Mouse (Mus musculus) limb, embryonic 13.5 days (tissue): ENCODE results near the gene Samd14. TPM values are rescaled to one million over a fixed set of nuclear protein-coding genes. Genes with fewer than 3 reads are reported as not detected.
"Not testable (repeated sequence)": the region's sequence is repeated elsewhere in the genome, so short reads cannot be mapped to it uniquely, and the experiment has no call there.

ENCODE experiments used
- ATAC-seq: fragments of 200-750 bp; cut with Nextera tagmentation; 2 replicates; pipeline ENCODE4 v1.8.0; 2017; ENCODE audit warnings: low read depth, moderate number of reproducible peaks, moderate TSS enrichment; ENCODE audit not compliant: low FRiP score
- H3K27ac ChIP-seq: fragments of 300-500 bp; sonication (generic); 2 replicates; pipeline ENCODE4 v1.5.1; 2015; ENCODE audit warnings: inconsistent platforms, mild to moderate bottlenecking, moderate library complexity
- H3K27me3 ChIP-seq: fragments of 300-500 bp; sonication (generic); 2 replicates; pipeline ENCODE4 v1.6.1; 2015; ENCODE audit warnings: mild to moderate bottlenecking, inconsistent platforms
- H3K36me3 ChIP-seq: fragments of 300-500 bp; sonication (generic); 2 replicates; pipeline ENCODE4 v1.6.1; 2015; ENCODE audit warnings: inconsistent platforms, mild to moderate bottlenecking, moderate library complexity
- H3K4me1 ChIP-seq: fragments of 300-500 bp; sonication (generic); 2 replicates; pipeline ENCODE4 v1.6.1; 2015; ENCODE audit warnings: inconsistent platforms
- H3K4me2 ChIP-seq: fragments of 300-500 bp; sonication (generic); replicated peaks from 2 replicates; pipeline ENCODE4 v1.6.1; 2015; ENCODE audit warnings: inconsistent platforms, mild to moderate bottlenecking, moderate library complexity
- H3K4me3 ChIP-seq: fragments of 300-500 bp; sonication (generic); 2 replicates; pipeline ENCODE4 v1.5.1; 2015; ENCODE audit warnings: moderate library complexity, mild to moderate bottlenecking, inconsistent platforms
- H3K9ac ChIP-seq: fragments of 300-500 bp; sonication (generic); 2 replicates; pipeline ENCODE4 v1.6.1; 2015; ENCODE audit warnings: mild to moderate bottlenecking, inconsistent platforms
- H3K9me3 ChIP-seq: fragments of 300-500 bp; sonication (generic); 2 replicates; pipeline ENCODE4 v1.6.1; 2016; ENCODE audit warnings: inconsistent platforms
- WGBS: fragments of 180-500 bp; shearing (Covaris S2); methylation state at CpG from one replicate; pipeline ENCODE4 v1.1.7; 2015; 5-methylcytosine and 5-hydroxymethylcytosine counted together
- polyA plus RNA-seq: library from polyadenylated mRNA; unstranded; fragments of >200 nt; fragmentation: Nextera tagmentation; extraction: Ambion mirVana; gene quantifications from 2 replicates; pipeline ENCODE4 v1.2.1, GENCODE M21; 2015

Samd14 gene
- 37.2 and 37.7 TPM in 2 replicates for polyA plus RNA-seq

- ATAC-seq, result peak; percentile 77
- H3K27ac ChIP-seq, result peak within 1 kb of the TSS; percentile 97
- H3K9me3 ChIP-seq, result no peaks in the 10 kb centered on the region
- under 1% methylated on average over 30 of the region's 32 CpGs for WGBS
- peaks cover 53% of the 10 kb centered on the region for H3K4me1 ChIP-seq
- peak within 1 kb of the TSS; percentile 75 for H3K4me3 ChIP-seq
- peaks cover 28% of the 10 kb centered on the region for H3K36me3 ChIP-seq
- peak within 1 kb of the TSS; percentile 85 for H3K4me2 ChIP-seq
- no peaks in the 10 kb centered on the region for H3K27me3 ChIP-seq
- H3K9ac ChIP-seq, result peak within 1 kb of the TSS; percentile 94
Measured at GRCm38 (mm10) chr11:95009629-95010014, at the start of gene Samd14. Gene Samd14 (plus strand): TSS chr11:95009879.

- Histone ChIP-seq H3K36me3 (no peaks in the 10 kb centered on the region), H3K9me3 (no peaks in the 10 kb centered on the region), H3K27me3 (no peaks in the 10 kb centered on the region), H3K4me3 (no peak overlapping the region), H3K4me1 (peaks cover 17% of the 10 kb centered on the region), H3K27ac (no peak overlapping the region), H3K4me2 (no peak overlapping the region), H3K9ac (0 out of 2 replicates have a peak overlapping the region, but pooled peaks have one; percentile 4)
- no peak for ATAC-seq
- 75% methylated on average over 5 of the region's 5 CpGs for WGBS
Measured at GRCm38 (mm10) chr11:94962534-94963101, 47.1 kb upstream of the Samd14 start.

GRCm38 (mm10) chr11:94967419-94967818, 42.3 kb upstream of the Samd14 start, which contains the start of gene Hils1:
Gene Hils1 (plus strand): TSS chr11:94967593.
- Histone ChIP-seq H3K4me1 (0 out of 2 replicates have a peak, but pooled peaks cover 5% of the 10 kb centered on the region), H3K27me3 (peaks cover 6% of the 10 kb centered on the region; the same call in 1 of the 2 replicates), H3K4me2 (no peak within 1 kb of the TSS), H3K9ac (no peak within 1 kb of the TSS), H3K4me3 (no peak within 1 kb of the TSS), H3K9me3 (no peaks in the 10 kb centered on the region), H3K36me3 (no peaks in the 10 kb centered on the region), H3K27ac (no peak within 1 kb of the TSS)
- ATAC-seq, result no peak
- 34% methylated on average over 4 of the region's 4 CpGs for WGBS

GRCm38 (mm10) chr11:94968187-94968586, 41.5 kb upstream of the Samd14 start:
- no peaks in the 10 kb centered on the region for H3K4me1 ChIP-seq
- no peak overlapping the region for H3K4me3 ChIP-seq
- ATAC-seq, result no peak
- 82% methylated on average over 7 of the region's 7 CpGs for WGBS
- no peaks in the 10 kb centered on the region for H3K9me3 ChIP-seq
- no peak overlapping the region for H3K27ac ChIP-seq
- no peaks in the 10 kb centered on the region for H3K36me3 ChIP-seq
- no peak overlapping the region for H3K4me2 ChIP-seq
- peaks cover 6% of the 10 kb centered on the region; the same call in 1 of the 2 replicates for H3K27me3 ChIP-seq
- no peak overlapping the region for H3K9ac ChIP-seq

- ATAC-seq, H3K36me3 ChIP-seq, H3K9me3 ChIP-seq, H3K27me3 ChIP-seq, H3K9ac ChIP-seq, H3K4me3 ChIP-seq, H3K4me1 ChIP-seq, H3K4me2 ChIP-seq, H3K27ac ChIP-seq: not testable (repeated sequence)
- 94% methylated on average over 4 of the region's 4 CpGs for WGBS
Measured at GRCm38 (mm10) chr11:94969709-94970108, 40.0 kb upstream of the Samd14 start.

- no peak overlapping the region for H3K4me2 ChIP-seq
- WGBS, result 58% methylated on average over 15 of the region's 15 CpGs
- H3K4me3 ChIP-seq, result no peak overlapping the region
- H3K9ac ChIP-seq, result no peak overlapping the region
- peaks cover 6% of the 10 kb centered on the region; the same call in 1 of the 2 replicates for H3K27me3 ChIP-seq
- H3K9me3 ChIP-seq, result no peaks in the 10 kb centered on the region
- no peak for ATAC-seq
- no peak overlapping the region for H3K27ac ChIP-seq
- H3K36me3 ChIP-seq, result no peaks in the 10 kb centered on the region
- no peaks in the 10 kb centered on the region for H3K4me1 ChIP-seq
Measured at GRCm38 (mm10) chr11:94970210-94970943, 39.3 kb upstream of the Samd14 start.

- Histone ChIP-seq H3K4me1 (no peaks in the 10 kb centered on the region), H3K27me3 (peaks cover 6% of the 10 kb centered on the region; the same call in 1 of the 2 replicates), H3K4me2 (0 out of 2 replicates have a peak overlapping the region, but pooled peaks have one; percentile 16), H3K9me3 (no peaks in the 10 kb centered on the region), H3K36me3 (no peaks in the 10 kb centered on the region), H3K4me3 (no peak overlapping the region), H3K27ac (no peak overlapping the region), H3K9ac (no peak overlapping the region)
- 62% methylated on average over 16 of the region's 16 CpGs for WGBS
- ATAC-seq, result no peak
Measured at GRCm38 (mm10) chr11:94971895-94972615, 37.6 kb upstream of the Samd14 start.

GRCm38 (mm10) chr11:94972887-94973286, 36.8 kb upstream of the Samd14 start:
- H3K4me2 ChIP-seq, result 0 out of 2 replicates have a peak overlapping the region, but pooled peaks have one; percentile 16

GRCm38 (mm10) chr11:94973313-94973712, 36.4 kb upstream of the Samd14 start:
- Histone ChIP-seq H3K4me3 (no peak overlapping the region), H3K4me1 (peaks cover 4% of the 10 kb centered on the region; the same call in 1 of the 2 replicates), H3K4me2 (no peak overlapping the region), H3K27me3 (peaks cover 3% of the 10 kb centered on the region; the same call in 1 of the 2 replicates), H3K36me3 (no peaks in the 10 kb centered on the region), H3K9me3 (no peaks in the 10 kb centered on the region), H3K27ac (no peak overlapping the region), H3K9ac (0 out of 2 replicates have a peak overlapping the region, but pooled peaks have one; percentile 21)
- 48% methylated on average over 4 of the region's 4 CpGs for WGBS
- peak; percentile 48; the same call in 1 of the 2 replicates for ATAC-seq

More at GRCm38 (mm10) chr11:94972887-94973286, 36.8 kb upstream of the Samd14 start:
- Histone ChIP-seq H3K9me3 (no peaks in the 10 kb centered on the region), H3K27me3 (peaks cover 4% of the 10 kb centered on the region; the same call in 1 of the 2 replicates), H3K27ac (no peak overlapping the region), H3K4me1 (no peaks in the 10 kb centered on the region), H3K9ac (0 out of 2 replicates have a peak overlapping the region, but pooled peaks have one; percentile 21), H3K36me3 (no peaks in the 10 kb centered on the region), H3K4me3 (no peak overlapping the region)
- 62% methylated on average over 5 of the region's 5 CpGs for WGBS
- ATAC-seq, result no peak

- H3K9me3 ChIP-seq, result no peaks in the 10 kb centered on the region
- WGBS, result 56% methylated on average over 2 of the region's 2 CpGs
- no peak overlapping the region for H3K4me2 ChIP-seq
- H3K4me3 ChIP-seq, result no peak overlapping the region
- ATAC-seq, result no peak
- peaks cover 12% of the 10 kb centered on the region for H3K4me1 ChIP-seq
- no peak overlapping the region for H3K27ac ChIP-seq
- no peak overlapping the region for H3K9ac ChIP-seq
- no peaks in the 10 kb centered on the region for H3K36me3 ChIP-seq
- peaks cover 3% of the 10 kb centered on the region; the same call in 1 of the 2 replicates for H3K27me3 ChIP-seq
Measured at GRCm38 (mm10) chr11:94974951-94975350, 34.7 kb upstream of the Samd14 start.

- Histone ChIP-seq H3K4me3 (no peak within 1 kb of the TSS), H3K9ac (no peak within 1 kb of the TSS; the same call in 1 of the 2 replicates), H3K4me1 (peaks cover 12% of the 10 kb centered on the region), H3K27me3 (no peaks in the 10 kb centered on the region), H3K27ac (no peak within 1 kb of the TSS), H3K36me3 (no peaks in the 10 kb centered on the region), H3K9me3 (no peaks in the 10 kb centered on the region), H3K4me2 (no peak within 1 kb of the TSS)
- WGBS, result 60% methylated on average over 5 of the region's 5 CpGs
- ATAC-seq, result no peak
Measured at GRCm38 (mm10) chr11:94976199-94976598, 33.5 kb upstream of the Samd14 start, which contains the start of gene Sgca. Gene Sgca (minus strand): TSS chr11:94976327.
